Mouse (Mus musculus): Measurements from ENCODE around the gene 2010111I01Rik.

2010111I01Rik gene

DNA sequence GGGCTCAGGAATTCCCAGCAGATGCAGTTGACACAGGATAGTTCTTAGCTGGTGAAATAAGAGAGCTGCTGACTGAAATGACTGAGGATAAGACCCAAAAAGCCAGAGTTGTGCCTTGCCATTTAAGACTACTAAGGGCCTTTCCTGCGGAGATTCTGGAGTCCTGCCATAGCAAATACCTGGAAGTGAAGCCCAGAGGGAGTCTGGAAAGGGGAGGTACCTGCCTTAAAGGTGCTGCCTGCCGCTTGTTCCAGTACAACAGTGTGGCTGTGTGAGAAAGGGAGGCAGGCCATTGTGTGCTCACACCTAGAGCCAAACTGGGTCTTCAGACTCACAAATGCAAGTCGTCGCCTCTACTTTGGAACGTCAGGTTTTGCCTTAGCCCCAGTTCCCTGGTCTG lies 305.5 kb downstream of the 2010111I01Rik start:
- no peak for DNase-seq

DNA sequence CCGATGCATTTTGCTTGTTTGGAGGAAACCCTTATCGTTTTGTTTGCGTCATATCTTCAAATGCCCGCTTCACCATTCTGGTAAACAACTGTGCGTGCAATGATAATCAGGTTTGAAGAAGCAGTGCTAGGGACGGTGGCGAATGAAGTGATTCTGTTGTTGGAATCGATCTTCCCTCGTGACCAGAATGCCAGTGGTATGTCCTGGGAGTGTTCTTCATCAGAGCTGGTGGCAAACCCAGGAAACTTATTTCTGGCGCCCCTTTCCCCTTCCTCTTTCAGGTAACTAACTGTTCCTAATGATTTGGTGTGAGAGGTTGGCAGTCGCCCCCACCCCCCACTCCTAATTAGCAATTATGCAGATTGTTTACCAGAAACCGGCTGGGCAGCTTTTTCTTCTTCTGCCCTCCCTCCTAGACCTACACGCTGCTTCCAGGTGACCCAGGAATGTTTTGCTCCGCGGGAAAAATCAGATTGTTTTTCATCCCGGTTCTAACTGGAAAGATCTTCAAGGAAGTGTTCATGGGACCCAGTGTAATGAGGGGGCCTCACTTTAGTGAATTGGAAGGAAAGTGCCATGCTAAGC lies 307.4 kb downstream of the 2010111I01Rik start:
- DNase-seq: peak; percentile 38

DNA sequence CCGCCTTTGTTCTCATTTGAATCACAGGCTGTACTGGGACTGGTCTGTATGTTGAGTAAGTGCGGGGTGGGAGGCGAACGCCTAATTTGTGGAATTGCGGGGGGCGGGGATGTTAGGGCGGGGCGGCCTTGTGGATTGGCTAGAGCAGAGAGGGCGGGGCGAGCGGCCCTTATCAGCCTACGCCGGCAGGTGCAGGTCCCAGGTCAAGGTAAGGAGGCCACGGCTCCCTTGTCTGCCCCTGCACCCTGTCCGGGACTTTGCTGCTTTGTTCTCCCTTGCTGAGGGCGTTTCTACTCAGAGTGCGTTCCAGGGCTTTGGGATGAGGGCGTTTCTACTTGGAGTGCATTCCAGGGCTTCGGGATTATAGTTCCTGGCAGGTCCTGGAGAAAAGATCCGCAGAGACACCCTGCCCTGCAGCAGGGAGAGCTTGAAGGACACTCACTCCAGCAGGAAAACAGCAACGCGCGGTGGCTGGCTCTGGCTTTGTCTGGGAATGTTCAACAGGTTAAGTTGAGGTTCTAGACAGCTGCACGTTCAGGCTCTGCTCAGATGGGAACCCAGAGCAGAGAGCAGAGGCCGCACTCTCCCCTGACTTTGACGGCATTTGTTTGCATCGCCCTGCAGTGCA lies 308.0 kb downstream of the 2010111I01Rik start:
- peak; percentile 76 for DNase-seq

GRCm38 (mm10) chr13:63273859-63274258 lies 309.2 kb downstream of the 2010111I01Rik start:
- no peak for DNase-seq

- no peak for DNase-seq
Observed at GRCm38 (mm10) chr13:63274488-63275166, 309.9 kb downstream of the 2010111I01Rik start.

DNA sequence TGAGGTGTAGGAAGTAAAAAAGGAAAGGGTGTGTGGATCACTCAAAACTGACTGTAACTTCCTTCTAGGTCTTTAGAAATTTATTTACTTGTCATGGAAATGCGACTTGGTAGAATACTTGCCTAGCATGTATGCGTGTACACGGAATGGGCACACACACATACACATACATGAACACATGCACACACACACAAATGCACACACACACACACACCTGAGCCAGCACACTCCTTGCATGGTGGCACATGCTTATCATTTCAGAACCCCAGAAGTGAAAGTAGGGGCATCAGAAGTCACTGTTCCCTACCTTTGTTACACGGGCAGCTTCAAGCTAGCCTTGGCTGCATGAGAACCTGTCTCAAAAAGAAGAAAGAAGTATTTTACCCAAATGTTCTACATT lies 311.7 kb downstream of the 2010111I01Rik start:
- no peak for DNase-seq

DNA sequence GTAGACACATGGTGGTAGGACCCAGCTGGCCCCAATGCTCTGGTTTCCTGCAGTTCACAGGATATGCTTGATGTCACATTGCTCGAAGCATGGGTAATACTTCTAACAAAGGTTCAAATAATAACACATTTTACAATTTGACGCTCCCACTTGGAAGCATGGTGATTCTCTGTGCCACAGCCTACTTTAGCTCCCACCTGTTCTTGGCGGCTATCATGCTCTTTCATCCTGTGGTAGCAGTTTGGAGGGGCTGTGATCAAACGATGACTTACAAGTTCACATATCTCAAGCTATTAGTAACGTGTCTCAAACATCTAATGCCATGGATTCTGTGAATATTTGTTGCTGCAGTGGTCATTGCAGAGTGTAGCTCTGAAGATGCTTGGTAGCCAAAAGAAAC lies 312.6 kb downstream of the 2010111I01Rik start:
- DNase-seq: no peak

- no peak for DNase-seq
Observed at GRCm38 (mm10) chr13:63278141-63278631, 313.5 kb downstream of the 2010111I01Rik start.

DNA sequence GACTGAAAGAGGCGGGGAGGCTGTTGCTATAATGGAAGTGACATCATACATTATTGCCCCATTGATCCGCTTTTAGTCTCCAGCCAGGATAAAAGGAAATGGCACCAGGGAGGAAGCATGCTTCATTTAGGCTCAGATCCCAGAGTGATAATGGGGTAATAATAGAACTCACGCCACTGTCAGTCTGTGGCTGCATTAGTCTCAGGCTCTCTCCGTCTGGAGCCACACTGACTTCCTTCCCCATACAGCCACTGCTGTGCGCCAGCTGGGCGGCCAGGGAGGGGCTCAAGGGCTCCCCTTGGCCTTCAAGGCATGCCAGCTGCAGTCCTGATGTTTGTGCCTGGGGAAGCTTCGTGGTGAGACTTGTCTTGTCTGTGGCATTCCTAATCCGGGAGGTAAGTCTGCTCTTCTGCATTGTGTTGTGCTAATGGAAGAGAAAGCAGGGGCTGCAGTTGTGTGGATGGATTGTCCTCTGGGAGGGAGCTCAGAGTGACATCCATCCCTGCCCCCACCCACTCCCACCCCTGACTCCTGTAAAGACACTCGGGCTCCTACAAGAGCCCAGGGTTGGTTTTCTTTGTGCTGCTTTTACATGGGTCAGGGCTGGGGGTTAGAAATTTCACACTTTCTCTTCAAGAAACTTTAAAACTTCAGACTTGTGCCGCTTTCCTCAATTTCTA lies 314.2 kb downstream of the 2010111I01Rik start:
- peak; percentile 48 for DNase-seq

DNA sequence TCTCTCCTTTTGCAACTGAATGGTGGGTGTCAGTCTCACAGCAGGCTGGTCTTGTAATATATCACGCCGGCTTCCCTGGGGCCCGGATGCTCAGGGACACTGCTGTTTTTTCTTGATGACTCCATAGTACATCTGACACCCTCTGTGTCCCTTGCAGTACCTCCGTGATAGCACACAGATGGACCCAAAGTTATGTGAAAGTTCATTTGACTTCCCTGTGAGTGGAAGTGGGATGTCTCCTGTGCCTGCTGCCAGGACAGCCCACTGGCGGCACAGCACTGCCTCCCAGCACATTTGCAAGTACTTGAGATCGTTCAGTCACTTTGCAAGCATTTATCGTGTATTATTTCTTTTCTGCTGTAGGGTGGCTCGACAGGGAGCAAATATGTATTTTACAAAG lies 315.1 kb downstream of the 2010111I01Rik start:
- no peak for DNase-seq

GRCm38 (mm10) chr13:63280344-63280743 lies 315.7 kb downstream of the 2010111I01Rik start:
- no peak for DNase-seq

- no peak for DNase-seq
Observed at GRCm38 (mm10) chr13:63281206-63281605, 316.5 kb downstream of the 2010111I01Rik start.

GRCm38 (mm10) chr13:63283236-63283635 lies 318.5 kb downstream of the 2010111I01Rik start:
- no peak for DNase-seq

DNA sequence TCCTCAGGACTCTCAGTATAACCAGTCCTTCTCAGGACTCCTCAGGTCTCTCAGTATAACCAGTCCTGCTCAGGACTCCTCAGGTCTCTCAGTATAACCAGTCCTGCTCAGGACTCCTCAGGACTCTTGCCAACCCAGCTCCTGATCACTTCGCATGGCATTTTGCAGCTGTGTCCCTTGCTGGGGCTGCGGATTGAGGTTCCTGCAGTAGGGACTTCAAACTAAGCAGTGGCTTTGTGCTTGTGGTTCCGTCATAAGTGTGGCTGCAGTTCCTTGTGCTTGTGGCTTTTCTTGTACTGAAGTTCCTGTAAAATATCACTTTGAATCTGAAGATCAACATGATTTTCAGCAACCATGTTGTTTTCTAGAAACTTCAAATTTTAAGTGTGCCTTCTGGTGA lies 320.1 kb downstream of the 2010111I01Rik start:
- DNase-seq: no peak

DNA sequence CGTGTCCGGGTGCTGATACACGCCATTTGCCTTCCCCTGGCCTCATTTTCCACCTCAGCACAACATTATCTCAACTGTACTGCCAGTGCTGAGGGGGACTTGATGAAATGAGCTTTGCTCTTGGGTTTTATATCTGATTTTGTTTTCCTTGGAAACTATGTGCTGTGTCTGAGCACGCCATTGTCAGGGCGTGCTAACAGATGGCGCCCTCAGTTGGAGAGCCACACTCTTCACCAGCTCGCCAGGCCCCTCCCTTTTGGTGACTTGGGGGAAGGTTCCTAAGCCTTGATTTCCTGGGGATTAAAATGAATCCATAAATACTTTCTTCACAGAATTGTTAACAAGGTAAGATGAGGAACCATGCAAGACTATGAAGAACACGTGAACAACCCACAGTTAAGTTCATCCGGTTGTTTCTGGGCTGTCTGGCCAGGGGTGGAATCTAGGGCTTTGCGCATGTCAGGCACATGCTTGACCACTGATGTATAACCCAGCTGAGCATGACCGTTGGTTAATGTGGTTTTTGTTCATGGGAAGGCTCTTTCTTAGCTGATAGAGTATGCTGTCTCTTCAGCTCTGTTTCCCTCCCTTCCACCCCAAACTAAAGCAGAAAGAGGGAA lies 321.9 kb downstream of the 2010111I01Rik start:
- no peak for DNase-seq

DNA sequence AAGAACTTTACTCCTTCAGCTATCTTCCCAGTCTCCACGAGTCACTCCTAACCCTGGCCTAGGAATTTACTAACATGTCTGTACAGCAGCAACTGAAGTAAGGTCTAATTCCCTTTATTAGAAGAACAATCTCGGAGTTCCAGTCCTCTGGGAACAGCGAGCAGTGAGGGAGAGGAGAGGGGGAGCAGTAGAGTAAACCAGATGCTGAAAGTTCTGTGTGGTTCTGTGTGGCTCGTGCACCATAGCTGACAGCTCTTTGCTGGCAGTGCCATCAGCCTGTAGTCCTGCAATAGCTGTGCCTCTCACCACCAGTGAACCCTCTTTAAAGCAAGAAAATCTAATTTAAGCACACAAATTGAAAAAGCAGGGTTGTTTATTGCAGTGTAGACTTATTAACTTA lies 324.5 kb downstream of the 2010111I01Rik start:
- DNase-seq: no peak

DNA sequence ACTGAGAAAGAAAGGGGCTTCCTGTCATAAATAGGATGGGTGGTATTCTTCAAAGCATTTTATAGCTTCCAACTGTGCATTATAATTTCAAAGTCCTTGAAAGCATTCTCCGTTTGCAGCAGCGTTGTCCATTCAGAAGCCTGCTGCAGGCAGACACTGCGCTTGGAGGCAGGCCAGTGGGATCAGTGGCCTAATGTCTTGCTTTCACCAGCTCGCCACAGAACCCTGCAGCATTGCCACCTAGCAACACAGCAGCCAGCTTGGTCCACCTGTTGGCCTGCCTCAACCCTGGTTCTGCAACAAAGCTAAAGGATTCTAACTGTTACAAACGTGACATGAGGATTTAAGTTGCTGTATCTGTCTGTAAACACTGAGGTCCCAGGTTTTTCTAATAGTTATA lies 325.0 kb downstream of the 2010111I01Rik start:
- no peak for DNase-seq

DNA sequence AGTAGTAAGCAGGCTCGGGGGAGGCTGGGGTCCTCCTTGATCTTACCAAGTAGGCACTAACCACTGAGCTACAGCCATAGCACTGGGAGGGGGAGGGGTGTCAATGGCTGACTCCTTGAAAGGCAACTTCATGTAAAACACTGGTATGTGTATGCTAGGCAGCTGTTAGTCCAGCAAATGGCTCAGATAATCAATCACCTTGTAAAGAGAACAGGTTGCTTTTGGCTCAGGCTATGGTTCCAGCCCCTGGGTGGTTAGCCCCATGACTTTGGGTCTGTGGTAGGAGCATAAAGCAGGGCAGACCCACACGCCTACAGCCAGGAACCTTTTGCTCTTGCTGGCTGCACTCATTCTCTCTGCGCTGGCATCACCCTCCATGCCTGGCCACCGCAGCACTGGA lies 325.4 kb downstream of the 2010111I01Rik start:
- no peak for DNase-seq

GRCm38 (mm10) chr13:63291016-63291415 lies 326.3 kb downstream of the 2010111I01Rik start:
- no peak for DNase-seq

DNA sequence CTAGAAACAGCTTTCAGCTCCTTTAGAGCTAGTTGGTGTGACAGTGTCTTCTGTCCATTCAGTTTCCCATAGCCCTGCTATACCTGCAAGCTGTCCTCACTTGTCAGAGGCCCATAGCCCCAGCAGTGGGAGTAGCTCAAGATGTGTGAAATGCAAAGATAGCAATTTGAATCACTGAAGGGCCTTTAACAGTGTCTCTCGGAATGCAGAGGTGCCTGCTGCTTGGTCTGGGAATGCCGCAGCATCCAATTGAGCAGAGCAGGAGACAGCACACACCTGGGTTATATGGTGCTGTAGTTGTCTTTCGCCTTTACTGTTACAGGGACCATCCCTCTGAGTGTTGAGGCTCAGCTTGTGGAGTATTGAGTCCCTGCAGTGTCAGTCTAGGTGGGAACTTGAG lies 329.0 kb downstream of the 2010111I01Rik start:
- DNase-seq: no peak

- peak; percentile 53 for DNase-seq
Observed at GRCm38 (mm10) chr13:63294359-63295193, 329.9 kb downstream of the 2010111I01Rik start.

GRCm38 (mm10) chr13:63296300-63296699 lies 331.6 kb downstream of the 2010111I01Rik start:
- DNase-seq: no peak
